Mouse (Mus musculus) brown adipose tissue, adult 24 weeks (tissue): ENCODE results near the gene A4galt. TPM values are rescaled to one million over a fixed set of nuclear protein-coding genes. Genes with fewer than 3 reads are reported as not detected.

Experiments used
- H3K27ac ChIP-seq: fragments of 200-500 bp; replicated peaks from 2 replicates; pipeline ENCODE4 v1.5.1; 2012; ENCODE audit warnings: low read depth, mild to moderate bottlenecking, low read length
- H3K4me1 ChIP-seq: fragments of 200-500 bp; 2 replicates; pipeline ENCODE4 v1.6.1; 2012; ENCODE audit warnings: low read length, mixed read lengths; ENCODE audit not compliant: control insufficient read depth, insufficient read depth, insufficient read length
- H3K4me3 ChIP-seq: fragments of 200-500 bp; 2 replicates; pipeline ENCODE4 v1.5.1; 2012; ENCODE audit warnings: low read depth, mild to moderate bottlenecking, low read length, moderate library complexity; ENCODE audit not compliant: insufficient read depth
- polyA plus RNA-seq: library from polyadenylated mRNA; stranded (reverse); fragments of >200 nt; gene quantifications from 2 replicates; pipeline ENCODE4 v1.2.4, GENCODE M21; 2012; ENCODE audit not compliant: missing spikeins, insufficient read depth, insufficient read length

Gene A4galt
- polyA plus RNA-seq, 1 experiment, result 2.9 TPM

GRCm38 (mm10) chr15:83223208-83223962 is 28.2 kb downstream of the A4galt start:
- H3K27ac ChIP-seq, result peak overlapping the region; percentile 80
- H3K4me3 ChIP-seq, result no peak overlapping the region
- H3K4me1 ChIP-seq, result peaks cover 20% of the 10 kb centered on the region

- peak overlapping the region; percentile 29; the same call in 1 of the 2 replicates for H3K27ac ChIP-seq
- no peak overlapping the region for H3K4me3 ChIP-seq
- H3K4me1 ChIP-seq, result peaks cover 20% of the 10 kb centered on the region
Measured at GRCm38 (mm10) chr15:83221721-83222120, 29.9 kb downstream of the A4galt start.

GRCm38 (mm10) chr15:83220368-83221013 is 31.1 kb downstream of the A4galt start:
- H3K4me1 ChIP-seq, result peaks cover 20% of the 10 kb centered on the region
- H3K27ac ChIP-seq, result peak overlapping the region; percentile 29
- H3K4me3 ChIP-seq, result no peak overlapping the region

- Histone ChIP-seq H3K4me1 (0 out of 2 replicates have a peak, but pooled peaks cover 2% of the 10 kb centered on the region), H3K4me3 (no peak overlapping the region), H3K27ac (peak overlapping the region; percentile 64)
Measured at GRCm38 (mm10) chr15:83215322-83216216, 36.0 kb downstream of the A4galt start.

- no peaks in the 10 kb centered on the region; the same call in 1 of the 2 replicates for H3K4me1 ChIP-seq
- H3K4me3 ChIP-seq, result peak overlapping the region; percentile 26; the same call in 1 of the 2 replicates
- no peak overlapping the region for H3K27ac ChIP-seq
Measured at GRCm38 (mm10) chr15:83210229-83210628, 41.3 kb downstream of the A4galt start.

DNA sequence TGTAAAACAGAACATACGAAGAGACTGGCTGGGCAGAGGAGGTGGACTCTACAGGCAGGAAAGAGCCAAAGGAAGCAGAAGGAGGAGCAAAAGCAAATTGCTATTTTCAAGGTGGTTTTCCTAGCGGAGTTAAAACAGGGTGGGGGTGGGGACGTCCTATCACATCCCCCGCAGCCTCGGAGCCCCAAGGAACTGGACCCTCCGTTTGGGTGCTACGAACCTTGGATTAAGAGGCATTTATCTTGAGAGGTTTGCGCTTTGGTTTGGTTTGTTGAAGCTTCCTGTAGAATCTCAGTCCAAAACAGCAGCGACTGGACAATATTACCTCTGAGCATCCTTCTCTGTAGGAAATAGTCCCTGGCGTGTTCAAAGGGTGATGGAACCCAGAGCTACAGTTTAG is 41.9 kb downstream of the A4galt start:
- Histone ChIP-seq H3K4me1 (no peaks in the 10 kb centered on the region; the same call in 1 of the 2 replicates), H3K4me3 (peak overlapping the region; percentile 26; the same call in 1 of the 2 replicates), H3K27ac (no peak overlapping the region)

DNA sequence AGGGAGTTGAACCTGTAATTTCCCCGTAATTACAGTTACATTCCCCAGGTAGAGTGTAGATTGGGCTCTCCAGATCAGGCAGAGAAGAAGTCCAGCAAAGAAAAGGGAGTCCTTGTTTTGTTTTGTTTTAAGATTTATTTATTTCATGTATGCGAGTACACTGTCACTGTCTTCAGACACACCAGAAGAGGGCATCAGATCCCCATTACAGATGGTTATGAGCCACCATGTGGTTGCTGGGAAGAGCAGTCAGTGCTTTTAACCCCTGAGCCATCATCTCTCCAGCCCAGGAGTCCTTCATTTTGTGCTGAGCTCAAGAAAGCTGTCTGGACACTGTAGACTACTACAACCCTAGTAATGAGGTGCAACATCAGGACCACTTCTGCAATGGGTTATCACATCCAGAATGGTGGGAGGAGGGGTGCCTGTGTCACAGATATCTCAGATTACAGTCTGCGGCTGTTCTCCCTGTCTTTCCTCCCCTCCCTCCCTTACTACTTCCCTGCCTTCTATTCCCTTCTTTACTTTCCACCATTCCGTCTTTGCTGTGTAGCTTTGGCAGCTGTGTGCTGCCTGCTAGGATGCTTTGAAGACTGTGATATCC is 42.4 kb downstream of the A4galt start:
- Histone ChIP-seq H3K4me3 (peak overlapping the region; percentile 26; the same call in 1 of the 2 replicates), H3K4me1 (no peaks in the 10 kb centered on the region; the same call in 1 of the 2 replicates), H3K27ac (no peak overlapping the region)

DNA sequence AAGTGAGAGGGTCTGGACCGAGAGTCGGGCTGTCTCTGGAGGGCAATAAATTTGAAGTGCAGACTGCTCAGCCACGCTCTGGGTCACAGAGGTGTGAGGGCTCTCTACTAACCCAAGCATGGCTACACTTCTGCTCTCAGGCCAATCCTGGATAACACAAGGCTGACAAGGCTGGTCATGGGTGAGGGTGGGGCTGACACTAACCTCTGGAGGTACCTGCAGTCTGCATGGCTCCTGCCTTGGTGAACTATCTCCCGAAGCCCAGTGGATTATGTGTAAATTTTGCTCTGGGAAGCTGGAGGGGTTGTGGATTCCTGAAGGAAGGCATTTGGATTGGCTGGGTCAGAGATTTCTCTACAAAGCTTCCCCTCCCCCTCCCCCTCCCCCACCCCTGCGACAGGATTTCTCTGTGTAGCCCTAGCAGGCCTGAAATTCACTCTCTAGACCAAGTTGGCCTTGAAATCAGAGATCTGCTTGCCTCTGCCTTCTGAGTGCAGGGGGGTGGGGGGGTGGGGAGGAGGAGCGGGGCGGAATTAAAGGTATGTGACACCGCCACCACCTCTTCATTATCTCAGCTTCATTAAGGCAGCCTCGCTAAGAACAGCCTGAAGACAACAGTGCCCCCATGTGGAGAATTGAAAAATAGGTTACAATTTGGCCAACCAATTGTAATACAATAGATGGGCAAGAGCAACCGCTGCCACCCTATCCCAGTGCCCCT is 46.7 kb downstream of the A4galt start:
- Histone ChIP-seq H3K27ac (no peak overlapping the region), H3K4me3 (no peak overlapping the region)

GRCm38 (mm10) chr15:83202412-83202811 is 49.2 kb downstream of the A4galt start:
- Histone ChIP-seq H3K4me1 (no peaks in the 10 kb centered on the region), H3K4me3 (no peak overlapping the region), H3K27ac (no peak overlapping the region)

More for the DNA sequence above, 46.7 kb downstream of the A4galt start:
- H3K4me1 ChIP-seq, result no peaks in the 10 kb centered on the region; the same call in 1 of the 2 replicates

DNA sequence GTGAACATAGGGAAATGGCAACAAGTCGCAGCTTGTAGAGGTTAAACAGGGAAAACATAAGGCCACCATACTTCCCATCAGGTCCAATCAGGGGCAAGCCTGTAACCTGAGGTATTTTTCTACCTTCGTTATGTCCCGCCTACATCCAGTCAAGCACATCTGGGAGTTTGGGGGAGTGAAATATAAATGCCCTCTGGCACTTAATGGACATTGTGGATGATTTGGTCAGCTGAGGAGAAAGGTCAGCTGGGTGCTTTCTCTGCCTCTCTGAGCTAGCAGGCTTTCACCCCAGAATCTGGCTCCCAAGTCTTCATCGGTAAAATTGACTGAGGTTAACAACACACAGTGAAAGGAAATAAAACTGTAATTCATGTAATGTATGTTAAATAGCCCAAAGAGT is 58.2 kb downstream of the A4galt start:
- Histone ChIP-seq H3K4me1 (no peaks in the 10 kb centered on the region), H3K27ac (no peak overlapping the region), H3K4me3 (no peak overlapping the region)

DNA sequence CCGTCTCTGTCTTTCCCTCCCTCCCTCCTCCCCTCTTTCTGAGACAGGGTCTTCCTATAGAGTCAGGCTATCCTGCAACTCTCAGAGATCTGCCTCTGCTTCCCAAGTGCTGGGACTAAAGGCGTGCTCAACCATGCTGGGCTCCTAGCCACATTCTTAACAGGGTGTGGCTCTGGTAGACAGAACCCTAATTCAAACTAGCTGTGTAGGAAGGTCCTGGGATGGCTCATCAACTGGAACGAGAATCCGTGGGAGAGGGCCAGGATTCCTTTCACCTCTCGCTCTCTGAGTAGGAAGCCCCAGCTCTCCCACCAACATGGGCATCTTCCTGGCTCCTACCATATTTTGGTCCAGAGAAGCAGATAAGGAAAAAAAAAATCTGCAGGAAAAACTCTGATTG is 69.2 kb downstream of the A4galt start:
- H3K4me3 ChIP-seq, result no peak overlapping the region
- no peaks in the 10 kb centered on the region for H3K4me1 ChIP-seq
- no peak overlapping the region for H3K27ac ChIP-seq

DNA sequence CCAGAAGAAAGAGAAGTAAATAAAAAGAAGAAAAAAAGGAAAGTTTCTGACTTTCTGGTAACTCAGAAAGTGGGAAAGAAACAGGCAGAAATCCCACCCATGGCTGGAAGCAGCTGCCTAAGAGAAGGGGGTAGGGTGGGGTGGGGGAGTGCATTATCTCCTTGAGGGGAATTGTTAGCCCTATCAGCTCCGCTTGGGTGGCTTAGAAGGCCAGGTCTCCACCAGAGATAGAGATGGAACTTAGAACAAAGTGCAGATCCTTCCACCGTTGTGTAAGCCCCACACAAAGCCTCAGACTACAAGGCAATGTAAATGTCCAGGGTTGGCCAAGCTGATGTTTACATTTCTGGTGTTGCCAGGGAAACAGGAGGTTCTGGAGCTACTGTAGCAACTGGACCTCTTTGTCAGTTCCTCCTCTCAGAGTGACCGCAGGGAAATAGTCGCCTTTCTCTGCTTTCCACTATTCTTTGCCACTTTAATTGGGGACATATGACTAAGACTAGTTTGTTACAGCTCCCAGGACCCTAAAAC is 69.7 kb downstream of the A4galt start:
- Histone ChIP-seq H3K4me3 (no peak overlapping the region), H3K4me1 (no peaks in the 10 kb centered on the region), H3K27ac (no peak overlapping the region)

DNA sequence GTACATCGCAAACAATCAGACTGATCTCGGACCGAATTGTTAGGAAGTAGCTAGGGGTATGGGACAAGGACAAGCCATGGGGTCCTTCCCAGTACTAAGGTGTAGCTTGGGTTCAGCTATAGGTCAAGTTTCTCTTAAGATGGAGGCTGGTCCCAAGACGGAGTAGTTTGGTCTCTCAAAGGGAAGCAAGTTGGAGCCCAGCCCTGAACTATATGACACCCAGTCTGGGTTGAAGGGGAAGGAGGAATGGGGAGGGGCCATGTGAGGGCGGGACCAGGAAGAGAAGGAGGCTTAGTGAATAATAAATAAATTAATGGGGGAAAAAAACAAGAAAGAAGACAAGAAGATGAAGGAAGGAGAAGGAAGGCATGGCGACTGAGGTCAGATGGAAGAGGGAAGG is 71.6 kb downstream of the A4galt start:
- Histone ChIP-seq H3K4me3 (no peak overlapping the region), H3K4me1 (no peaks in the 10 kb centered on the region), H3K27ac (no peak overlapping the region)
